Mouse (Mus musculus): ENCODE data around the gene Matk. TPM values are rescaled to one million over a fixed set of nuclear protein-coding genes. Genes with fewer than 3 reads are reported as not detected.
A peak's percentile ranks its signal among the peaks of the same experiment; 100 is the strongest.

Matk gene
- polyA plus RNA-seq, 1 experiment from 2014 or later, result 48.3 TPM

- Histone ChIP-seq H3K9ac (replicated peaks) (peak overlapping the region; percentile 85), H3K4me1 (peaks cover 58% of the 10 kb centered on the region), H3K4me3 (replicated peaks) (peak overlapping the region; percentile 73)
These were observed 22.8 kb upstream of the Matk start for GRCm38 (mm10) chr10:81229735-81230437.

GRCm38 (mm10) chr10:81230438-81231332 is 22.1 kb upstream of the Matk start, which contains the start of gene Atcay:
TSS of gene Atcay (minus strand) at chr10:81230833.
- peak; percentile 90 for ATAC-seq (ENCODE audit: low FRiP score)
- peak within 1 kb of the TSS; percentile 73 for H3K4me3 ChIP-seq (replicated peaks)
- H3K9me3 ChIP-seq (replicated peaks), result no peaks in the 10 kb centered on the region
- WGBS, result 4% methylated on average over 27 of the region's 27 CpGs
- H3K4me1 ChIP-seq, result peaks cover 58% of the 10 kb centered on the region
- peak within 1 kb of the TSS; percentile 85 for H3K9ac ChIP-seq (replicated peaks)
- H3K4me2 ChIP-seq, result peak within 1 kb of the TSS; percentile 80
- peaks cover 3% of the 10 kb centered on the region; the same call in 1 of the 2 replicates for H3K36me3 ChIP-seq
- peak within 1 kb of the TSS; percentile 94 for H3K27ac ChIP-seq (replicated peaks)
- no peaks in the 10 kb centered on the region for H3K27me3 ChIP-seq (replicated peaks)

More at GRCm38 (mm10) chr10:81229735-81230437, 22.8 kb upstream of the Matk start:
- 5% methylated on average over 20 of the region's 20 CpGs for WGBS
- peak overlapping the region; percentile 80 for H3K4me2 ChIP-seq
- H3K27me3 ChIP-seq (replicated peaks), result no peaks in the 10 kb centered on the region
- no peaks in the 10 kb centered on the region for H3K9me3 ChIP-seq (replicated peaks)
- H3K36me3 ChIP-seq, result peaks cover 4% of the 10 kb centered on the region
- H3K27ac ChIP-seq (replicated peaks), result peak overlapping the region; percentile 94
- peak; percentile 14; the same call in 1 of the 2 replicates for ATAC-seq (ENCODE audit: low FRiP score)

- peak; percentile 1; the same call in 1 of the 2 replicates for ATAC-seq (ENCODE audit: low FRiP score)
- peak overlapping the region; percentile 21; the same call in 1 of the 2 replicates for H3K9ac ChIP-seq (replicated peaks)
These were observed 21.3 kb upstream of the Matk start for GRCm38 (mm10) chr10:81231436-81231835.

GRCm38 (mm10) chr10:81232580-81233225 is 20.0 kb upstream of the Matk start, which contains the start of gene Zfr2:
TSS of gene Zfr2 (plus strand) at chr10:81233155.
- H3K4me1 ChIP-seq, result peaks cover 50% of the 10 kb centered on the region
- peak within 1 kb of the TSS; percentile 89 for H3K9ac ChIP-seq (replicated peaks)
- peak within 1 kb of the TSS; percentile 72 for H3K27ac ChIP-seq (replicated peaks)
- no peaks in the 10 kb centered on the region for H3K27me3 ChIP-seq (replicated peaks)
- H3K36me3 ChIP-seq, result no peaks in the 10 kb centered on the region
- H3K4me2 ChIP-seq, result peak within 1 kb of the TSS; percentile 77
- peak; percentile 80 for ATAC-seq (ENCODE audit: low FRiP score)
- H3K9me3 ChIP-seq (replicated peaks), result no peaks in the 10 kb centered on the region
- peak within 1 kb of the TSS; percentile 75 for H3K4me3 ChIP-seq (replicated peaks)
- 9% methylated on average over 29 of the region's 29 CpGs for WGBS

More at GRCm38 (mm10) chr10:81231436-81231835, 21.3 kb upstream of the Matk start:
- peak overlapping the region; percentile 80 for H3K4me2 ChIP-seq
- WGBS, result 50% methylated on average over 7 of the region's 7 CpGs
- H3K36me3 ChIP-seq, result no peaks in the 10 kb centered on the region
- H3K4me3 ChIP-seq (replicated peaks), result peak overlapping the region; percentile 73
- H3K27ac ChIP-seq (replicated peaks), result peak overlapping the region; percentile 94
- H3K27me3 ChIP-seq (replicated peaks), result no peaks in the 10 kb centered on the region
- no peaks in the 10 kb centered on the region for H3K9me3 ChIP-seq (replicated peaks)
- H3K4me1 ChIP-seq, result peaks cover 54% of the 10 kb centered on the region

DNA sequence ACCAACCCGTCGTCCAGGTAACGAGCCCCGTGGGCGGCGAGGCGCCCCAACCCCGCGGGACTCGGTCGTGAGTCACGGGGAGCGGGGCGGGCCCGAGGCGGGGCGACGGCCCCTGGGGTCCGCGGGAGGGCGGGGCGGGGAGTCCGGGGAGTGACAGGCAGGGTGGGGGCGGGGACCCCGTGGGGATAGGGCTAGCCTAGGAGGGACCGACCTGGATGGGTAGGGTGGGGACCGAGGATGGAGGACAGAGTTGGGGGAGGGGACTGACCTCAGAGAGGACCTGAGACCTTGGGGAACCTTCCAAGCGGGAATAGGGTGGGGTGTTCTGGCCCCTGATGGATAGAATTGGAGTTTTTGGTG is 19.5 kb upstream of the Matk start:
- H3K27ac ChIP-seq (replicated peaks), result peak overlapping the region; percentile 72
- under 1% methylated on average over 27 of the region's 28 CpGs for WGBS
- H3K36me3 ChIP-seq, result no peaks in the 10 kb centered on the region
- peak overlapping the region; percentile 89 for H3K9ac ChIP-seq (replicated peaks)
- no peaks in the 10 kb centered on the region for H3K9me3 ChIP-seq (replicated peaks)
- peak overlapping the region; percentile 75 for H3K4me3 ChIP-seq (replicated peaks)
- H3K4me2 ChIP-seq, result peak overlapping the region; percentile 77
- H3K27me3 ChIP-seq (replicated peaks), result peaks cover 2% of the 10 kb centered on the region; the same call in 1 of the 2 replicates
- H3K4me1 ChIP-seq, result peaks cover 45% of the 10 kb centered on the region
- peak; percentile 23 for ATAC-seq (ENCODE audit: low FRiP score)

- H3K36me3 ChIP-seq, result no peaks in the 10 kb centered on the region
- H3K4me1 ChIP-seq, result peaks cover 35% of the 10 kb centered on the region
- no peak overlapping the region for H3K9ac ChIP-seq (replicated peaks)
- H3K4me3 ChIP-seq (replicated peaks), result peak overlapping the region; percentile 75
- H3K27me3 ChIP-seq (replicated peaks), result peaks cover 9% of the 10 kb centered on the region
- 86% methylated on average over 6 of the region's 6 CpGs for WGBS
- H3K9me3 ChIP-seq (replicated peaks), result no peaks in the 10 kb centered on the region
- ATAC-seq (ENCODE audit: low FRiP score), result no peak
- peak overlapping the region; percentile 77 for H3K4me2 ChIP-seq
- H3K27ac ChIP-seq (replicated peaks), result no peak overlapping the region
These were observed 18.5 kb upstream of the Matk start for GRCm38 (mm10) chr10:81234206-81234605.

DNA sequence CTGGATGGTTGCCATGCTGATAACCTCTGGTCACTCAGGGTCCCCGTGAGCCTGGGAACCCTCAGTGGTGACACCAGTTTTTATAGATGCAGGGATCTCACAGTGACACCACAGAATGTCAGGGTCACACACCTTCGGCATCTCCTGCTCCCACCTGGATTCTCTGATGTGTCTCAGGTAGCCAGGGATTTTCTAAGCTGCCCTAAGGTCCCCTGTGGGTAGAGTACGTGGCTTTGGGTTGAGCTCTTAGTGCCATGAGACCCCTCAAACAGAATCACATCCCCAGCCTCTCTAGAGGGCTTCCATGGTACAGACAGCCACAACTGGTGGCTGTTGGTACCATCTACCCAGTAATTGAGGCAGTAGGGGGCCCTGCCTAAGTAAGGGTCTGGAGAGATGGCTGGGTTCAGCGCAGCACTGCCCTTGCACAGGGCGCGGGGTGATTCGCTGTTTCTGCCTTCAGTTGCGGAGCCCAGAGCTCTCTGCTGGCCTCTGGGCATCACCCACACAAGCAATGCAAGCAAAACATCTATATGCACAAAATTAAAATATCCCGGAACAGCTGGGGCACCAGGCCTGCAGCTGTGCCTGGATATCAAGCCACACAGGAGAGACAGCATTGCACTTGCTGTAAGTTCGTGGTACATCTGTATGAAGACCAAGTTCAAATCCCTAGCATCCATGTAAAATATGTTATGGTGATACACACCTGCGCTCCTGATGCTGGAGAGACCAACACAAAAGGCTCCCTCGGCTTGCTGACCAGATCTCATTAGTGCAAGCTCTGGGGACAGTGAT is 16.1 kb upstream of the Matk start:
- Histone ChIP-seq H3K4me2 (no peak overlapping the region), H3K9me3 (replicated peaks) (no peaks in the 10 kb centered on the region), H3K27ac (replicated peaks) (no peak overlapping the region), H3K4me1 (peaks cover 24% of the 10 kb centered on the region), H3K9ac (replicated peaks) (0 out of 2 replicates have a peak overlapping the region, but pooled peaks have one; percentile 15), H3K27me3 (replicated peaks) (peaks cover 29% of the 10 kb centered on the region), H3K4me3 (replicated peaks) (no peak overlapping the region), H3K36me3 (no peaks in the 10 kb centered on the region)
- 79% methylated on average over 12 of the region's 12 CpGs for WGBS
- no peak for ATAC-seq (ENCODE audit: low FRiP score)

DNA sequence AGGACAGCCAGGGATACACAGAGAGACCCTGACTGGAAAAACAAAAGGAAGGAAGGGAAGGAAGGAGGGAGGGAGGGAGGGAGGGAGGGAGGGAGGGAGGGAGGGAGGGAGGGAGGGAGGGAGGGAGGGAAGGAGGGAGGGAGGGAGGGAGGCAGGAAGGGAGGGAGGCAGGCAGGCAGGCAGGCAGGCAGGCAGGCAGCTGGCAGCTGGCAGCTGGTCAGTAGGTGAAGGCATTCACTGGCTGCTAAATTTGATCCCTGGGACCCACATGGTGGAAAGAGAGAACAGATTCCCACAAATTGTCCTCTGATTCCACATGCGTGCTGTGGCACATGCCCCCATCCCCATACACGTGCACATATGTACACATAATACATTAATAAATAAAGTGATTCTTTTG is 14.1 kb upstream of the Matk start:
- ATAC-seq (ENCODE audit: low FRiP score), result no peak
- H3K9ac ChIP-seq (replicated peaks), result no peak overlapping the region
- no peak overlapping the region for H3K4me2 ChIP-seq
- H3K36me3 ChIP-seq, result 0 out of 2 replicates have a peak, but pooled peaks cover 5% of the 10 kb centered on the region
- H3K27me3 ChIP-seq (replicated peaks), result peaks cover 30% of the 10 kb centered on the region
- no peak overlapping the region for H3K4me3 ChIP-seq (replicated peaks)
- H3K9me3 ChIP-seq (replicated peaks), result no peaks in the 10 kb centered on the region
- 84% methylated on average over 2 of the region's 2 CpGs for whole genome bisulfite sequencing
- H3K27ac ChIP-seq (replicated peaks), result no peak overlapping the region
- peaks cover 11% of the 10 kb centered on the region for H3K4me1 ChIP-seq

- Histone ChIP-seq H3K9me3 (replicated peaks) (no peaks in the 10 kb centered on the region), H3K4me2 (no peak overlapping the region), H3K9ac (replicated peaks) (no peak overlapping the region), H3K27me3 (replicated peaks) (peaks cover 30% of the 10 kb centered on the region), H3K36me3 (0 out of 2 replicates have a peak, but pooled peaks cover 5% of the 10 kb centered on the region), H3K4me1 (peaks cover 12% of the 10 kb centered on the region), H3K27ac (replicated peaks) (no peak overlapping the region), H3K4me3 (replicated peaks) (no peak overlapping the region)
- 21% methylated on average over 13 of the region's 13 CpGs for WGBS
- no peak for ATAC-seq (ENCODE audit: low FRiP score)
These were observed 11.9 kb upstream of the Matk start for GRCm38 (mm10) chr10:81240876-81241275.

DNA sequence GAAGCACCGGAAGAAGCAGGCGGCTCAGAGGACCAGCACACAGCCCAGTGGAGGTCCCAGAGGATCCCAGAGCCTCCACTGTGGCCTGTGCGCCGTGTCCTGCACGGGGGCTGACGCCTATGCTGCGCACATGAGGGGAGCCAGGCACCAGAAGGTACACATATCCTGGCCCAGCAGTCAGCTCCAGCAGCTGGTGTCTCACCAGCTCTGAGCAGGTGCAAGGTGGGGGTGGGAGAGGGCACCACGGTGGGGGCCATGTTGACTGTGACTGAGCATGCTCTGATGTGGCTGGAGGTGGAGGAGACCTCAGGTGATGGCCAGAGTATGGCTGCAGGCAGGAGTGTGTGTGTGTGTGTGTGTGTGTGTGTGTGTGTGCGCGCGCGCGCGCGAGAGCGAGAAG is 10.7 kb upstream of the Matk start:
- Histone ChIP-seq H3K9ac (replicated peaks) (no peak overlapping the region), H3K4me2 (no peak overlapping the region), H3K27ac (replicated peaks) (no peak overlapping the region), H3K4me3 (replicated peaks) (no peak overlapping the region), H3K4me1 (peaks cover 12% of the 10 kb centered on the region), H3K36me3 (peaks cover 5% of the 10 kb centered on the region; the same call in 1 of the 2 replicates), H3K27me3 (replicated peaks) (peaks cover 30% of the 10 kb centered on the region), H3K9me3 (replicated peaks) (no peaks in the 10 kb centered on the region)
- WGBS, result 92% methylated on average over 16 of the region's 16 CpGs
- no peak for ATAC-seq (ENCODE audit: low FRiP score)

All from neural tube, embryonic 15.5 days (tissue).